Mouse (Mus musculus) adrenal gland, postnatal 36 days (tissue): ENCODE data around the gene Dlec1. TPM values are rescaled to one million over a fixed set of nuclear protein-coding genes. Genes with fewer than 3 reads are reported as not detected.

Source experiments
- DNase-seq, 2 experiments: peaks; one replicate each; pipeline ENCODE4 v3.0.0; 2021; ENCODE audit warnings: mixed read lengths in 1 of 2
- total RNA-seq, 2 experiments: library from RNA; stranded (reverse); gene quantifications; 2 replicates each; pipeline ENCODE4 v1.2.3; 2021

The Dlec1 gene
- total RNA-seq, 2 experiments from 2014 or later = 1.7 to 2.3 TPM

DNA sequence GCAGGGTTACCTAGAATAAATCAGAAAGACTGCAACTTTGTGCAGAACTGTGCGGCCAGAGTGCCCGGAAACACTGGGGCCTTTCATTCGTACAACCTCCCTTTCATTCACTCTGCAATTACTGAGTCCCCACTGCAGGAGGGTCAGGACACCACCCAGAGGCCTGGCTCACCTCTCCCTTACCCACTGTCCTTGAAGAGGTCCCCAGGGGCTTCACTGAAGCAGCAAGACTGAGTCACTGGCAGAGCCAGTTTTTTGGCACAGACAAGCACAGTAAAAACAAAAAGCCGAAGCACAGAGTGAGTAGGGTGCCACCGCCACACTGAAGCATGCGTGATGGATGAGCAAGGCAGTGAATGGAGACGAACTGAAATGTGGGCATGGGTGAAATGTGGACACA, 12.8 kb upstream of the Dlec1 start:
- DNase-seq = peak; percentile 49 to 69

DNA sequence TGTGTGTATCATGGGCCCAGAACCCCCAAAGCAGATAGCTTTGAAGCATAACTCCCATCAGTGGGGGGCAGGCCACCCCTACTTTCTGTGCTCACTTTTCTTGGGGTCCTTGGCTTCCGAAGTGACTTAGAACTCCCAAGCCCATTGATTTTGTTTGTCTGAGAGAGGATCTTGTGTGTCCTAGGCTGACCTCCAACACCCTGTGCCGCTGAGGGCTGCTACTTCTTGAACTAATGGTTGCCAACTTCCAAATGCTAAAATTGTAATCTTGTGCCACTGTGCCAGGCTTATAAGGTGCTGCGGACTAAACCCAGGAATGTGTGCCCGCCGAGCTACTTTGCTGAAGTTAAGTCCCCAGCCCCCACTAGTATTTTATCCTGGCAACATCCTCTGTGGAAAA, 11.8 kb upstream of the Dlec1 start:
- no peak for DNase-seq

DNA sequence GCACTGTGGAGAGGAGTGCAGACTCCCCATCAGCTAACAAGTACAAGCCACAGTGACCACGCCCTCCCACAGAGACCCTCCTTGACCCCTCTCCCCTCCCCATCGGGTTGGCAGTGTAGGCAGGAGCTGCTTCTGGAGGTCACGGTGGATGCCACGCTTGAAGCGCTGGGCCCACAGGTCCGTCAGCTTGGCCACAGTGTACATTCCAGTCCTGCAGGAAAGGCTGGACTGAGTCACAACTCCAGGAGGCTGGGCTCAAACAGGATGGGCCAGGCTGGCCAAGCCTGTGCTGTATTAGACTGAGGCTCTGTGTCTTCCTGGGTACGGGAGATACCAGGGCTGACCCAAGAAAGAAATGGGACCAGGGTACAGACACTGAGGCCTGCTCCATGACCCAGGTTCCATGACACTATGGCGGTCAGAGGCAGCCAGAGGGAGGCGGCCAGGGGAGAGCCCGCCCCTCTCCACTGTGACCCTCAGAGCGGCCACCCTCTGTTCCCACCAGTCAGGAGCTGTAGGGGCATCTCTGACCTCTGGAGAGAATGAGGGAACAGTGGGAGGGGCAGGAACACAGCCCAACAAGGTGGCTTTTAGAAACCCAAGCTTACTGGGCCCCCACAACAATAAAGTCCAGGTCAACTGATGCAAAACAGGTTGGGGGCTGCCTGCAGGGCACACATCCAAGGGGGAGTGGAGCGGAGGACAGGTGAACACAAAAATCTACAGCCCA, 10.5 kb upstream of the Dlec1 start:
- peak in 1 of 2 experiments; percentile 30 for DNase-seq

GRCm38 (mm10) chr9:119092473-119093418, 9.5 kb upstream of the Dlec1 start:
- DNase-seq = peak; percentile 53 to 65

DNA sequence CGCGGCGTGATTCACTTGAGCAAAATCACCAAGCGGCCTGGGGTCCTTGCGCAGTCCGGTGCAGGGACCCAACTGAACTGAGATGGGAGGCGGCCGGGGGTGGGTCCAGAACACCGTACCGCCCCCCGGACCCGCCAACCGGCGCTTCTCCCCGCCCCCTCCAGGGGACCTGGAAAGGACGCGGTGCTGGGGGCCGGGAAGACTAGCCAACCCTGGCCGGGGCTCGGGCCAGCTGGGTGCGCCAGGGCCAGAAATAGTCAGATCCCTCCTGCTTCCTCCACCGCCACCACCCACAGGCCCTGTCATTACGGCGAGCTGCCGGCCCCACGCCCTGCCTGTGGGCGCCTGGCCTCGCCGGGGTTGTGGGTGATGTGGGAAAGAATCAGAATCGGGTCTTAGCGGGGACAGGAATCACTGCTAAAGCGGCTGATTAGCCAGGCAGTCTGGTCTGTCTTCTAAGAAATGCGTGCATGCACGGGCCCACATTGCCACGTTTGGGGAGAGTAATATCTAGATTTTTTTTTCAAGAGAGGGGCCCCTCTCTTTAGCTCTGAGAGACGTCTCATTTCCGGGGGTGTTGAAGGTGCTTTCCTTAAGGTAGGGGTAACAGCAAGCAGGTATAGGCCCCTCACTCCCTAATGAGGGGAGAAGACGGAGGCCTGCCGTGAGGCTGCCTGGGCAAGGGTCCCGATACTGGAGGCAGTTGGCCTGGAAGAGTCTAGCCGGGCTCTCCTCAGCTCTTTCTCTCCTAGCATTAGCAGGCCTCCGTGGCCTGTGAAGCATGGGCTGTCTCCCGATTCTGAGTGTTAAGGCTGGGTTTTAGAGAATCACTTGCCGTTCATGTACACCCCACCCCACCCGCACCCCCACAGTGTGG, 8.6 kb upstream of the Dlec1 start, which contains the start of gene Plcd1:
Plcd1 (minus strand) TSS at position 84 of the 877 bp plus-strand sequence.
- DNase-seq = peak; percentile 90 to 96

GRCm38 (mm10) chr9:119094462-119095109, 7.7 kb upstream of the Dlec1 start:
- no peak for DNase-seq

GRCm38 (mm10) chr9:119100177-119100898, 1.9 kb upstream of the Dlec1 start:
- DNase-seq = peak; percentile 36 to 57

GRCm38 (mm10) chr9:119102783-119103113, 470 bp downstream of the Dlec1 start:
- DNase-seq = no peak

DNA sequence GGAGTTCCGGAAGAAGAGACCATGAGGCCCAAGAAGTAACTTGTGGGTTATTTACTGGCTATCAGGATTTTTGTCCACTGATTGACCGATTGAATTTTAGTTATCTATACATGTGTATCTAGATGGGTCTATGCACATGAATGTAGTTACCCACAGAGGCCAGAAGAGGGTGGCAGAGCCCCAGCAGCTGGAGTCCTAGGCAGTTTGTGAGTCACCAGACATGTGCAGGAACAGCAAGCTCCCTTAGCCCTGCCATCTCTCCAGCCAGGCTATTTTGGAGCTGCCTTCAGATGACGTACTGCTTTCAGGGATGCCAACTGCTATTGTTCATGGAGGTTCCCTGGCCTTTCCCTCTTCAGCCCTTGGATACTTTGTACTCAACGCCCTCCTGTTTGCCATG, 5.3 kb downstream of the Dlec1 start:
- DNase-seq = peak; percentile 49 to 75

DNA sequence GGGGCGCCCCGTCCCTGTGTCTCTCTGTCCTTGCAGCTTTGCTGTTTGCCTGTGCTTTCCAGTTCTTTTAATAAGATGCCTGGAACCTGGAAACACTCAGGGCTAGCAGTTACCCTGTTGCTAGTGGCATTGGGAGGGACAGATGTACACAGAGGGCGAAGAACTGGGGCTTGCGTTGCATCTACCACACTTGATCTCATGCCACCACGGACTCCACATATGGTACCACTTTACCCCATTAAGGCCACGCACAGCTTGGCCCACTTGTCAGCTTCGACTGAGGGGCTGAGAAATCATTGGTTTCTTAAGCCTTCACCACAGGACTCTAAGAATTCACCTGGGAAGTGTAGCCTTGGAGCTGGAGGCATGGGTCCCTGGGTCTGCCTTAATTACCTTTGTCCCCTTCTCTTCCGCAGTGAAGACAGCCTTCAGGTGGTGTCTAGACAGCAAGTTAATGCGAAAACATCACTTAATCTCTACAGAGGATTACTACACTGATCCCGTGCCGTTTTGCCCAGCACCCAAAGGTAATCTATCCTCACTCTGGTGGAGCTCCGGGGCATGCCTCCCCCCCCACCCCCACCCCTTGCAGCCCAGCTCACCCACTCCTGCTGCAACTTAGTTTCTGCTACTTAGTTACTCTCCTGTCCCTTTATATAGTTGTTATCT, 7.5 kb downstream of the Dlec1 start:
- no peak for DNase-seq

GRCm38 (mm10) chr9:119110640-119111039, 8.4 kb downstream of the Dlec1 start:
- no peak for DNase-seq

DNA sequence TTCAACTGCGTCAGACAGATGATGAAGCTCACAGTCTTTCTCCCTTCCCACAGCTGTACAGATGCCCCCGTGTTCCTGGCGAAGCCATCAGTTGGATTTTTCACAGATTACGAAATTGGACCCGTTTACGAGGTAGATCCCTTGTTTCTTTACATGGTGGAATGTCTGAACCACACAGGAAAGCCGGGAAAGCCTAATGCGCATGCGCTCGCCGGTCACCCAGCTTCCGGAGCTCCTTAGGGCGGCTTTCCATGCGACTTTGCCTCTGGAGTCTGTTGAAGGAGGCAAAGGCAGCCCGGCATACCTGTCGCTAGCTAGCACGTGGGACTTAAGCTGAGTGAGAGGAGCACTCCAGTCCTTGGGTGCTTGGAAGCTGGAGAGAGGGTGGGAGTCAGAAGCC, 12.6 kb downstream of the Dlec1 start:
- DNase-seq = no peak

- no peak for DNase-seq
These were observed 17.3 kb downstream of the Dlec1 start for GRCm38 (mm10) chr9:119119409-119120167.

GRCm38 (mm10) chr9:119120168-119120560, 17.9 kb downstream of the Dlec1 start:
- no peak for DNase-seq

GRCm38 (mm10) chr9:119122596-119123369, 20.5 kb downstream of the Dlec1 start:
- DNase-seq = no peak

- no peak for DNase-seq
These were observed 26.3 kb downstream of the Dlec1 start for GRCm38 (mm10) chr9:119128436-119129181.

DNA sequence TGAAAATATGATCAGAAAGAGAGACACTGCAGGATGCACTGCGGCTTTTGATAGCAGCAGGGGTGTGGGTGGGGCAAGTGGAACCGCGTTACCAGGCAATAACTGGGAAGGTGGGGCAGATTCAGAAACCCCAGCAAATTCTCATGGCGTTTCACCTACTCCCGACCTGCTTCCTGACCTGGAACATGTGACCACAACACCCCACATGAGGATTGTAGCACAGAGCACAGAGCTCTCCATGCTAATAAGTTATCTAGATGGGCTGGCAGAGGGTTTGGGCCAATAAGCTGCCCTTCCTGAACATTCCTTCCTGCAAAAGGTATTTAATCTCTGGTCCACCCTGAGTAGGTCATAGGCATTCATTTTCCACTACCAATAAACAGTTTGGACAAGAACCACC, 28.4 kb downstream of the Dlec1 start:
- DNase-seq = no peak

DNA sequence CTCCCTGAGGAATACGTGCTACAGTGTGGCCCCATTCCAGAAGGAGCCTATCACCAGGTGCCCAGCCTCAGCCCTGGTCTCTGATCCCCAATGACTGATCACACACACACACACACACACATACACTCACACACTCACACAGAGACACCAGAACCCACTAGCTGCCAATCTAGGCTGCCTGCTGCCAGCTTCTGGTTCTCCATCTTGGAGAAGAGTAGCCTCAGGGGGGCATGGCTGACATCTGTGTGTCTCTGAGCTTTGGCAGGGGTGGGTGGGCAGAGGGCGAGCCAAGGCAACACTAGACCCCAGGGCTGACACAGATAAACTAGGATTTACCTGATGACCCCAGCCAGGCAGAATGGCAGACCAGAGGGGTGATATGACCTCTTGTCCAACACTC, 36.6 kb downstream of the Dlec1 start:
- no peak for DNase-seq
